Mouse (Mus musculus) inflammation-experienced regulatory T-cells, adult 16 weeks (primary cell): Measurements from ENCODE around the gene 2310034G01Rik. TPM values are rescaled to one million over a fixed set of nuclear protein-coding genes. Genes with fewer than 3 reads are reported as not detected.

ENCODE experiments used
- polyA plus RNA-seq: library from polyadenylated mRNA; unstranded; fragments of 100-300 nt; shearing (Covaris generic); gene quantifications from one replicate; pipeline ENCODE4 v1.2.1, GENCODE M21; 2017

The 2310034G01Rik gene
- 0.21 TPM for polyA plus RNA-seq

GRCm38 (mm10) chr19:46350168-46350932 is at the start of gene 2310034G01Rik:
TSS of gene 2310034G01Rik (minus strand) at chr19:46350302.

GRCm38 (mm10) chr19:46396686-46397435 is 46.8 kb upstream of the 2310034G01Rik start, which contains the start of gene Sufu:
TSS of gene Sufu (plus strand) at chr19:46396896.

GRCm38 (mm10) chr19:46395109-46396009 is 45.3 kb upstream of the 2310034G01Rik start, which contains the start of gene Actr1a:
TSS of gene Actr1a (minus strand) at chr19:46395748.

GRCm38 (mm10) chr19:46338331-46338936 is 11.7 kb downstream of the 2310034G01Rik start, which contains the start of gene Cuedc2:
TSS of gene Cuedc2 (minus strand) at chr19:46338702.

GRCm38 (mm10) chr19:46328081-46329030 is 21.7 kb downstream of the 2310034G01Rik start, which contains the start of gene Fbxl15:
TSS of gene Fbxl15 (plus strand) at chr19:46328184.

GRCm38 (mm10) chr19:46326756-46327305 is 23.3 kb downstream of the 2310034G01Rik start, which contains the start of gene Psd:
TSS of gene Psd (minus strand) at chr19:46327156.

GRCm38 (mm10) chr19:46304216-46304841 is 45.8 kb downstream of the 2310034G01Rik start, which contains the start of gene Nfkb2:
TSS of gene Nfkb2 (plus strand) at chr19:46304320.

Other genes starting within 250 kb of the 2310034G01Rik start
- not detected for gene Elovl3, start 218.4 kb downstream of the 2310034G01Rik start, polyA plus RNA-seq
- gene Pitx3, start 202.0 kb downstream of the 2310034G01Rik start, polyA plus RNA-seq = not detected
- 91.4 TPM for gene Gbf1, start 197.8 kb downstream of the 2310034G01Rik start, polyA plus RNA-seq
- gene Nfkb2, start 46.0 kb downstream of the 2310034G01Rik start, polyA plus RNA-seq = 91.2 TPM
- gene Psd, start 23.1 kb downstream of the 2310034G01Rik start, polyA plus RNA-seq = 6.8 TPM
- gene Fbxl15, start 22.1 kb downstream of the 2310034G01Rik start, polyA plus RNA-seq = 7.8 TPM
- gene Cuedc2, start 11.6 kb downstream of the 2310034G01Rik start, polyA plus RNA-seq = 58.1 TPM
- gene Mfsd13a, start 9.2 kb downstream of the 2310034G01Rik start, polyA plus RNA-seq = 11.3 TPM
- 108 TPM for gene Actr1a, start 45.4 kb upstream of the 2310034G01Rik start, polyA plus RNA-seq
- gene Sufu, start 46.6 kb upstream of the 2310034G01Rik start, polyA plus RNA-seq = 45.4 TPM
- 37.0 TPM for gene Trim8, start 151.4 kb upstream of the 2310034G01Rik start, polyA plus RNA-seq
- gene Arl3, start 222.9 kb upstream of the 2310034G01Rik start, polyA plus RNA-seq = 27.7 TPM
- gene Sfxn2, start 223.1 kb upstream of the 2310034G01Rik start, polyA plus RNA-seq = 16.3 TPM
- gene Wbp1l, start 248.8 kb upstream of the 2310034G01Rik start, polyA plus RNA-seq = 78.1 TPM